ENCODE assay signal across 12 mouse cellular contexts in the genomic region with DNA sequence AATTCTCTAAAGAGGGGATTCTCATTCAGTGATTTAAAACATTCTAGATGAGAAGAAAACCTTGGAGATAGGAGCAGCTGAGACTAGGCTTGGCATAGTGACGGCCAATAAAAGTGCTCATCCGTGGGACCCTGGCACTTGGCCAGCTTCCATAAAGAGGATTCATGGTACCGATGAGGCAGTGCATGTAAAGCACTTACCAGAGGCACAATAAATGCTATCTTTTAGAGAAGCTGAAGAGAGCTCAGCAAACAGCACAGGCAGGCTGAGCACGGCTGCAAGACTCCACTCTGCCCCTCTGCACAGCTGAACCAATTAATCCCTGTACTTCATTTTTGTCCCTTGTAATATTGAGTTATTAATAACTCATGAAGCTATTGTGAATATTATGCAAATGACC.
DNase-seq lines count a peak whose midpoint lies in the region; ATAC-seq and TF ChIP-seq lines count a peak whose summit lies in the region.
"Had no signal": no experiment of that assay in that cellular context is flagged by ENCODE, and none has a peak within 500 bp of the region (broad histone marks: within the 10 kb centered on the region; RNA-seq: fewer than 3 reads in every experiment).

No protein-coding gene starts in this region.

- H3K9ac ChIP-seq in forebrain, embryonic 13.5 days = no peak overlapping the region
- no peak overlapping the region for H3K9ac ChIP-seq in hindbrain, embryonic 12.5 days
- no peak overlapping the region for H3K9ac ChIP-seq in midbrain, postnatal 0 days (replicated peaks; ENCODE audit: low read length, poor library complexity, severe bottlenecking)
- H3K9ac ChIP-seq: limb, embryonic 13.5 days had no signal

- H3K27me3 ChIP-seq in forebrain, embryonic 13.5 days = no peaks in the 10 kb centered on the region
- H3K27me3 ChIP-seq in hindbrain, embryonic 12.5 days = no peaks in the 10 kb centered on the region
- no peaks in the 10 kb centered on the region for H3K27me3 ChIP-seq in midbrain, postnatal 0 days (ENCODE audit: insufficient read depth, low read length)
- H3K27me3 ChIP-seq: limb, embryonic 13.5 days; Patski had no signal

- H3K4me1 ChIP-seq in forebrain, embryonic 13.5 days = peaks cover 10% of the 10 kb centered on the region
- H3K4me1 ChIP-seq in hindbrain, embryonic 12.5 days = 0 out of 2 replicates have a peak, but pooled peaks cover 3% of the 10 kb centered on the region
- H3K4me1 ChIP-seq in midbrain, postnatal 0 days (ENCODE audit: insufficient read depth, low read length) = no peaks in the 10 kb centered on the region
- H3K4me1 ChIP-seq: limb, embryonic 13.5 days had no signal

- no peaks in the 10 kb centered on the region for H3K9me3 ChIP-seq in forebrain, embryonic 13.5 days (replicated peaks)
- no peaks in the 10 kb centered on the region for H3K9me3 ChIP-seq in hindbrain, embryonic 12.5 days (replicated peaks)
- no peaks in the 10 kb centered on the region for H3K9me3 ChIP-seq in midbrain, postnatal 0 days (ENCODE audit: low read length)
- H3K9me3 ChIP-seq: limb, embryonic 13.5 days had no signal

- intact Hi-C loops in left cerebral cortex, postnatal 10 days (cut with DNase I) = no loop called here

- no peak overlapping the region for H3K27ac ChIP-seq in forebrain, embryonic 13.5 days
- no peak overlapping the region for H3K27ac ChIP-seq in hindbrain, embryonic 12.5 days
- H3K27ac ChIP-seq in midbrain, postnatal 0 days (ENCODE audit: low read depth, low read length) = no peak overlapping the region
- H3K27ac ChIP-seq: gastrocnemius, adult 2 months; kidney, postnatal 0 days; limb, embryonic 13.5 days had no signal

- DNase-seq in left cerebral cortex, postnatal 10 days (ENCODE audit: extremely low spot score in 1 of 2, low spot score in 2 of 2) = peak; percentile 6 to 16
- DNase-seq in left cerebral cortex, adult 11 months (ENCODE audit: low spot score) = no peak
- DNase-seq in midbrain, postnatal 0 days (ENCODE audit: low spot score) = peak; percentile 67
- DNase-seq in urinary bladder, postnatal 14 days (ENCODE audit: low spot score) = no peak
- no peak for DNase-seq in thymus, postnatal 36 days
- DNase-seq: gastrocnemius, adult 2 months; lung, adult 18-20 months had no signal

- TF ChIP-seq CTCF in midbrain, postnatal 0 days (IDR thresholded peaks at IDR 0.05) = no peak

- H3K36me3 ChIP-seq in forebrain, embryonic 13.5 days (ENCODE audit: poor library complexity, severe bottlenecking) = no peaks in the 10 kb centered on the region
- no peaks in the 10 kb centered on the region for H3K36me3 ChIP-seq in hindbrain, embryonic 12.5 days
- H3K36me3 ChIP-seq in midbrain, postnatal 0 days (ENCODE audit: insufficient read depth, low read length) = no peaks in the 10 kb centered on the region
- H3K36me3 ChIP-seq: limb, embryonic 13.5 days had no signal

- ATAC-seq in forebrain, embryonic 13.5 days = peak; percentile 69
- ATAC-seq in hindbrain, embryonic 12.5 days (ENCODE audit: low FRiP score) = peak; percentile 77
- no peak for ATAC-seq in midbrain, postnatal 0 days (ENCODE audit: low FRiP score)
- ATAC-seq: Patski had no signal

- 33% methylated on average over 4 of the region's 4 CpGs for WGBS in forebrain, embryonic 13.5 days
- 55% methylated on average over 4 of the region's 4 CpGs for WGBS in hindbrain, embryonic 12.5 days
- 35% methylated on average over 4 of the region's 4 CpGs for WGBS in midbrain, postnatal 0 days

- no peak overlapping the region for H3K4me2 ChIP-seq in forebrain, embryonic 13.5 days
- no peak overlapping the region for H3K4me2 ChIP-seq in hindbrain, embryonic 12.5 days (replicated peaks)
- H3K4me2 ChIP-seq in midbrain, postnatal 0 days (ENCODE audit: low read depth, low read length, poor library complexity, severe bottlenecking) = no peak overlapping the region
- H3K4me2 ChIP-seq: limb, embryonic 13.5 days had no signal

- H3K4me3 ChIP-seq in forebrain, embryonic 13.5 days = no peak overlapping the region
- no peak overlapping the region for H3K4me3 ChIP-seq in hindbrain, embryonic 12.5 days
- no peak overlapping the region for H3K4me3 ChIP-seq in midbrain, postnatal 0 days (ENCODE audit: low read depth, low read length)
- H3K4me3 ChIP-seq: gastrocnemius, adult 2 months; limb, embryonic 13.5 days had no signal

Comparison
In these comparisons a context has a peak if more than half of its experiments do, and no peak if none do; other contexts are left out.
1. DNase-seq: peak in left cerebral cortex, postnatal 10 days (2 of 2) and midbrain, postnatal 0 days (single experiment); none in left cerebral cortex, adult 11 months (single experiment), urinary bladder, postnatal 14 days (single experiment) and thymus, postnatal 36 days (0 of 2).